Mouse (Mus musculus): ENCODE data around the gene Mtrex. TPM values are rescaled to one million over a fixed set of nuclear protein-coding genes. Genes with fewer than 3 reads are reported as not detected.

The Mtrex gene
- polyA plus RNA-seq, 1 experiment from 2014 or later = 90.9 TPM

DNA sequence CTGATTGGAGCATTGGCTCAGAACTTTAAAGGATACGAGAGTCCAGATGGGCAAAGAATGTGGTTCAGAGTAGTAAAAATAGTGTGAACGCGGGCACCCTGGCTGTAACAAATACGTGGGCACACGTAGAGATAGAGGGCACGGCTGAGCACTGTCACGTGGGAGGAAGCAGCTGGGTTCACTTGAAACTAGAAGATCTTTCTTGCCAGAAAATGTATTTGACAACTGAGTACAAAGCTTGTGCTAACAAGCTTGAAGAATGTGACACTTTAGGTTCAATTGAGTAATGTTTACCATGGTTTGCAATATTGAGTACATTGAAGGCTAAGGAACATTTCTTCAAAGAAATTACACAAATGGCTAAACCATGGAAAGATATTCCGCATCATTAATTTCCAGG, 10.9 kb upstream of the Mtrex start:
- peaks cover 8% of the 10 kb centered on the region for H3K4me1 ChIP-seq (replicated peaks; ENCODE audit: control insufficient read depth, insufficient read depth, low read length)
- no peak overlapping the region for H3K9ac ChIP-seq (ENCODE audit: low read depth, low read length)
- H3K9me3 ChIP-seq (ENCODE audit: control insufficient read depth, low read length) = no peaks in the 10 kb centered on the region
- H3K4me3 ChIP-seq (ENCODE audit: low read depth, low read length) = no peak overlapping the region
- peaks cover 6% of the 10 kb centered on the region; the same call in 1 of the 2 replicates for H3K36me3 ChIP-seq (ENCODE audit: control insufficient read depth, insufficient read depth, low read length)
- ATAC-seq (replicated peaks; ENCODE audit: low FRiP score) = no peak
- no peak overlapping the region for H3K27ac ChIP-seq (ENCODE audit: low read depth, low read length)
- H3K27me3 ChIP-seq (replicated peaks; ENCODE audit: control insufficient read depth, insufficient read depth, low read length) = no peaks in the 10 kb centered on the region
- H3K4me2 ChIP-seq = no peak overlapping the region
- no peak for DNase-seq (ENCODE audit: low spot score)
- WGBS = 92% methylated on average over 8 of the region's 8 CpGs

DNA sequence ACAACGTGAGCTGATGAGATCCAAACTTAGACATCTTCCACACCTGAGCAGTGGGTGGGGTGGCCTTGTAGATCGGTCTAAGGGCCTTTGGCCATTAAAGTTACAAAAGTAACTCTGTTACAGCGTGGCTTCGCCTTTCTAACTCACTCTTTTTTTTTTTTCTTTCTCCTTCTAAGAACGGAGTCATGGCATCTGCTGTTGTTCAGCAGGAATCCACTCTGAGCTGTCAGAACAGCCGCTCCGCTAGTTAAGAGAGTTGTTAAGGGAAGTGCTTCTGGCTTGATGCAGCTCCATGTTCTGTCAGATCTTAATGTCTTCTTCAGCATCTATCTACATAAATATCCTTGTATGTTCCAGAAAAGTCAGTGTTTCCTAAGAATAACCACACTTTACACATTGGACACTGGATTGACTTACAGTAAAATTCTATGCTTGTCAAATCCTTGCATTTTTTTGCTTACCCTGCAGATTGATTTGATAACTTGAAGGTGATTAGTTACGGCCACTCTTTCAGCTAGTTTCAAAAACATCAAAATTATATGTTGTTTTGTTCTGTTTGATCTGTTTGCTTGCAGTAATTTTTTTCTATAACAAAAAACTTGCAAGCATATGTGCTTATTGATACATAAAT, 955 bp upstream of the Mtrex start:
- H3K4me1 ChIP-seq (replicated peaks; ENCODE audit: control insufficient read depth, insufficient read depth, low read length) = peaks cover 9% of the 10 kb centered on the region
- H3K4me2 ChIP-seq = peak overlapping the region; percentile 82
- ATAC-seq (replicated peaks; ENCODE audit: low FRiP score) (peak; percentile 30), DNase-seq (ENCODE audit: low spot score) (no peak)
- peak overlapping the region; percentile 89 for H3K9ac ChIP-seq (ENCODE audit: low read depth, low read length)
- H3K4me3 ChIP-seq (ENCODE audit: low read depth, low read length) = peak overlapping the region; percentile 93
- 6% methylated on average over 8 of the region's 8 CpGs for WGBS
- no peaks in the 10 kb centered on the region for H3K9me3 ChIP-seq (ENCODE audit: control insufficient read depth, low read length)
- peak overlapping the region; percentile 84 for H3K27ac ChIP-seq (ENCODE audit: low read depth, low read length)
- peaks cover 3% of the 10 kb centered on the region; the same call in 1 of the 2 replicates for H3K36me3 ChIP-seq (ENCODE audit: control insufficient read depth, insufficient read depth, low read length)
- H3K27me3 ChIP-seq (replicated peaks; ENCODE audit: control insufficient read depth, insufficient read depth, low read length) = no peaks in the 10 kb centered on the region

DNA sequence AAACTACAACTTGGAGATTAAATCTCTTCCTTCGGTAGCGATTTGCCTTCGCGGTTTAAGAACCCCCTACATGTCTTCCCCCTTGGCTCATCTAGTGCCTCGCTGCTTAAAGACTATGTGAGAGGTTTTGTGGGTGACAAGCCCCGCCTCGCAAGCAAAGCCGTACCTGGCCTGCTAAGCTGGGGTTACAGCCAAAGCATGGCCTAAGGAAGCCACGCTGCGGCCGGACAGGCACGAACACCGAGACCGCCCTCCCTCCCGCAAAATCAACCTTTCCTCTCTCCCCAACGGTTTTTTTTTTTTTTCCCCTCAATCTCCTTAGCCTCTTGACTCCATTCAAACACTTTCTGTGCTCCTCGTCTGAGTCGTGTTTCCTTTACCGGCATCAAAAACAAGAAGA, 402 bp downstream of the Mtrex start:
- DNase-seq (ENCODE audit: low spot score) (no peak), ATAC-seq (replicated peaks; ENCODE audit: low FRiP score) (peak; percentile 37)
- H3K4me3 ChIP-seq (ENCODE audit: low read depth, low read length) = peak overlapping the region; percentile 93
- H3K4me2 ChIP-seq = peak overlapping the region; percentile 82
- no peaks in the 10 kb centered on the region for H3K36me3 ChIP-seq (ENCODE audit: control insufficient read depth, insufficient read depth, low read length)
- H3K9ac ChIP-seq (ENCODE audit: low read depth, low read length) = peak overlapping the region; percentile 89
- H3K4me1 ChIP-seq (replicated peaks; ENCODE audit: control insufficient read depth, insufficient read depth, low read length) = peaks cover 9% of the 10 kb centered on the region
- under 1% methylated on average over 19 of the region's 19 CpGs for WGBS
- peak overlapping the region; percentile 84 for H3K27ac ChIP-seq (ENCODE audit: low read depth, low read length)
- H3K27me3 ChIP-seq (replicated peaks; ENCODE audit: control insufficient read depth, insufficient read depth, low read length) = no peaks in the 10 kb centered on the region
- no peaks in the 10 kb centered on the region for H3K9me3 ChIP-seq (ENCODE audit: control insufficient read depth, low read length)

DNA sequence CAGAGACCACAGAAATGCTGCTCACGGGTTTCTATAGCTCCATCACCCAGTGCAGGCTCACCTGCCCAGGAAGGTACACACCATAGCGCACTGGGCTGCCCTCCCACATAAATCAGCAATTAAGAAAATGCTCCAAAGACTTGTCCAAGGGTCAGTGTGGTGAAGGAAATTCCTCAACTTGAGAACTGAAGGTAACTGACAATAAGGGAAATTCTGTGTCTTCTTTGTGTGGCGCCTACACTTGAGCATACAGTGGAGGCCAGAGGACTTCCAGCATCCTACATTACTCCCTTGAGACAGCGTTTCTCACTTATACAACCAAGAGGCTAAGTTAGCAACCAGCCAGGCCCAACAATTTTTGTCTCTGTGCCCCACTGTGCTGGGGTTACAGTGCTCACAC, 1.2 kb downstream of the Mtrex start:
- ATAC-seq (replicated peaks; ENCODE audit: low FRiP score) = no peak
- Histone ChIP-seq H3K27ac (ENCODE audit: low read depth, low read length) (no peak overlapping the region), H3K9me3 (ENCODE audit: control insufficient read depth, low read length) (no peaks in the 10 kb centered on the region), H3K36me3 (ENCODE audit: control insufficient read depth, insufficient read depth, low read length) (no peaks in the 10 kb centered on the region), H3K4me1 (replicated peaks; ENCODE audit: control insufficient read depth, insufficient read depth, low read length) (peaks cover 9% of the 10 kb centered on the region), H3K27me3 (replicated peaks; ENCODE audit: control insufficient read depth, insufficient read depth, low read length) (no peaks in the 10 kb centered on the region), H3K4me3 (ENCODE audit: low read depth, low read length) (peak overlapping the region; percentile 93), H3K9ac (ENCODE audit: low read depth, low read length) (peak overlapping the region; percentile 89), H3K4me2 (peak overlapping the region; percentile 82)
- no peak for DNase-seq (ENCODE audit: low spot score)
- 59% methylated on average over 4 of the region's 4 CpGs for WGBS

DNA sequence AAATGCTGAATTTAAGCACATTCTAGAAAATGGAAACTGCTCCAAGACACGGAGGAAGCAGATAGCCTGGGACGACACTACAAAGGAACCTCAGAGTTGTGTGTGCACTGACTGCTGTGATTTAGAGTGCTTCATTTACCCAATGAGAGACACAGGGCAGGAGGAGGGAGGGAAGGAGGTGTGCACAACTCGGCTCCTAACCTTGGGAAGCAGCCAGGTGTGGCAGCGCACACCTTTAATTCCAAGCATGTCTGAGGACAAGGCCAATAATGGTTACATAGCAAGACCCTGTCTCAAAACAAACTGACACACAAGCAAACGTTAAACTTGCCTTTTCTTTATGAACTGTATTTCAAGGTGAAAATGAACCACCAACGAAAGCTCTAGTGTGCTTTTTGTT, 1.9 kb downstream of the Mtrex start:
- H3K9ac ChIP-seq (ENCODE audit: low read depth, low read length) = no peak overlapping the region
- peak overlapping the region; percentile 82; the same call in 1 of the 2 replicates for H3K4me2 ChIP-seq
- H3K27me3 ChIP-seq (replicated peaks; ENCODE audit: control insufficient read depth, insufficient read depth, low read length) = no peaks in the 10 kb centered on the region
- H3K9me3 ChIP-seq (ENCODE audit: control insufficient read depth, low read length) = no peaks in the 10 kb centered on the region
- no peaks in the 10 kb centered on the region for H3K36me3 ChIP-seq (ENCODE audit: control insufficient read depth, insufficient read depth, low read length)
- 65% methylated on average over 6 of the region's 6 CpGs for WGBS
- ATAC-seq (replicated peaks; ENCODE audit: low FRiP score) (no peak), DNase-seq (ENCODE audit: low spot score) (no peak)
- H3K4me3 ChIP-seq (ENCODE audit: low read depth, low read length) = peak overlapping the region; percentile 15; the same call in 1 of the 2 replicates
- peaks cover 9% of the 10 kb centered on the region for H3K4me1 ChIP-seq (replicated peaks; ENCODE audit: control insufficient read depth, insufficient read depth, low read length)
- no peak overlapping the region for H3K27ac ChIP-seq (ENCODE audit: low read depth, low read length)

DNA sequence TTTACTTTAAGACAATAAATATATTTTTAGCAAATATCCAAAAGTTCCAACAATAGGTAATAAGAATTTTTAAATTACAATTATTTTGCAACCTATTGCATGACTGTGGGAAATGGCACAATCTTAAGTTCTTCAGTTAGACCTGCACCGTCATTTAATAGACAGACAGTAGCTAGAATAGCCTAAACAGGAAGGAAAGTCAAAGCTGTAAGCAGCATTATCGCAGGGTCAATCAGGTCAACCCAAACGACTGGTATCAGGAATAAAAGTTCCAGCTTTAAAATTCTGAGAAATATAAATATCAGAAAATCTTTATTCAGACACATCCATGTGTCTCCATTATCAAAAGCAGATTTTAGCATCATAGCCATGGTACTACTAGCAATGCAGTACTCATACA, 6.3 kb downstream of the Mtrex start:
- H3K27me3 ChIP-seq (replicated peaks; ENCODE audit: control insufficient read depth, insufficient read depth, low read length) = no peaks in the 10 kb centered on the region
- H3K4me3 ChIP-seq (ENCODE audit: low read depth, low read length) = no peak overlapping the region
- H3K4me2 ChIP-seq = no peak overlapping the region
- no peak overlapping the region for H3K9ac ChIP-seq (ENCODE audit: low read depth, low read length)
- H3K27ac ChIP-seq (ENCODE audit: low read depth, low read length) = no peak overlapping the region
- WGBS = 72% methylated on average over 3 of the region's 3 CpGs
- no peaks in the 10 kb centered on the region for H3K9me3 ChIP-seq (ENCODE audit: control insufficient read depth, low read length)
- H3K36me3 ChIP-seq (ENCODE audit: control insufficient read depth, insufficient read depth, low read length) = peaks cover 18% of the 10 kb centered on the region
- no peak for ATAC-seq (replicated peaks; ENCODE audit: low FRiP score)
- H3K4me1 ChIP-seq (replicated peaks; ENCODE audit: control insufficient read depth, insufficient read depth, low read length) = peaks cover 3% of the 10 kb centered on the region
- DNase-seq (ENCODE audit: low spot score) = no peak

DNA sequence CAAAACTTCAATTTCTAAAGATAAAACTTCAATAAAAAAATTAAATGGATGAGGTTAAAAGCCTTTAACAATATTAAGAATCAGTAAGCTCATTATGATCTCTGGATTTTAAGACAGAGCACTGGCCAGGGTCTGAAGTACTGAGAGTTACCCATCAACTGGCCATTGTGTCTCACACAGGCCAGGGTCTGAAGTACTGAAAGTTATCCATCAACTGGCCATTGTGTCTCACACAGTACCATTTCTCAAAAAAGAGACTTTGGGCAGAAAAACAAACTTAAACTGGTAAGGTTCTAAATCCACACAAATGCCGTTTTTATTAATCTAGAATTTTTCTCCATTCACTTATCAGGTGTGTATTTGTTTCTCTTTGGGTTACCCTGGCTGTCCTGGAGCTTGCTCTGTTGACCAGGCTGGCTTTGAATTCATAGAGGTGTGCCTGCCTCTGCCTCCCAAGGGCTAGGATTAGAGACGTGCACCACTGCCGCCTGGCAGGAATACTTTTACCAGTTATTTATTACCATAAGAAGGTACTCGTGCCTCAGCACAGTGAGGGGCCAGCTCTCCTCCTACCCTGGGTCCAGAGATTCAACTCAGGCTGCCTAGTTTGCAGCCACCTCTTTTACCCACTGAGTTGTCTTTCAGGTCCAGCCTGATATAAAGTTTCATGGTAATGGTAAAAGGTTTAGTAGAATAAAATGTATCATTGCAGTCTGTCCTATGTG, 7.9 kb downstream of the Mtrex start:
- Histone ChIP-seq H3K4me2 (no peak overlapping the region), H3K9me3 (ENCODE audit: control insufficient read depth, low read length) (no peaks in the 10 kb centered on the region), H3K27ac (ENCODE audit: low read depth, low read length) (no peak overlapping the region), H3K9ac (ENCODE audit: low read depth, low read length) (no peak overlapping the region), H3K36me3 (ENCODE audit: control insufficient read depth, insufficient read depth, low read length) (peaks cover 18% of the 10 kb centered on the region), H3K4me3 (ENCODE audit: low read depth, low read length) (no peak overlapping the region), H3K27me3 (replicated peaks; ENCODE audit: control insufficient read depth, insufficient read depth, low read length) (no peaks in the 10 kb centered on the region), H3K4me1 (replicated peaks; ENCODE audit: control insufficient read depth, insufficient read depth, low read length) (no peaks in the 10 kb centered on the region)
- 89% methylated on average over 4 of the region's 4 CpGs for WGBS
- DNase-seq (ENCODE audit: low spot score) (no peak), ATAC-seq (replicated peaks; ENCODE audit: low FRiP score) (no peak)

DNA sequence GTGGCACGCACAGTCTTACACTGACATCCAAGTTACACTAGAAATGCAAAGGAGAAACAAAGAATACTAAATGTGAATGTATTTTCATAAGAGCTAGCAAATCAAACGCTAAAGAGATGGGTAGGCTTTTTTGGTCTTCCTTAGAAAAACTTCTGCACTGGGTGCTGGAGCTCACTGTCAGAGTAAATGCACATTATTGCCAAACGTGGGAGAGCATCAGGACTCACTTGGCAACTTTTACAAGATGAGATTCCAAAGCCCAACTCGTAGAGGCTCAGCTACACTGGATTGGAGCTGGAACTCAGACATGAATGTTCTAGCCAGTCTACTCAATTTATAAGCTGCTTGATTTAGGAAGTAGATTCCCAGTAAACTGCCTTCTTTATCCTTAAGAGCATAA, 16.8 kb downstream of the Mtrex start:
- Histone ChIP-seq H3K4me1 (replicated peaks; ENCODE audit: control insufficient read depth, insufficient read depth, low read length) (no peaks in the 10 kb centered on the region), H3K27me3 (replicated peaks; ENCODE audit: control insufficient read depth, insufficient read depth, low read length) (no peaks in the 10 kb centered on the region), H3K4me3 (ENCODE audit: low read depth, low read length) (no peak overlapping the region), H3K4me2 (no peak overlapping the region), H3K27ac (ENCODE audit: low read depth, low read length) (no peak overlapping the region), H3K9ac (ENCODE audit: low read depth, low read length) (no peak overlapping the region), H3K36me3 (ENCODE audit: control insufficient read depth, insufficient read depth, low read length) (peaks cover 5% of the 10 kb centered on the region), H3K9me3 (ENCODE audit: control insufficient read depth, low read length) (no peaks in the 10 kb centered on the region)
- WGBS = 88% methylated on average over 4 of the region's 4 CpGs
- no peak for DNase-seq (ENCODE audit: low spot score)
- ATAC-seq (replicated peaks; ENCODE audit: low FRiP score) = no peak

DNA sequence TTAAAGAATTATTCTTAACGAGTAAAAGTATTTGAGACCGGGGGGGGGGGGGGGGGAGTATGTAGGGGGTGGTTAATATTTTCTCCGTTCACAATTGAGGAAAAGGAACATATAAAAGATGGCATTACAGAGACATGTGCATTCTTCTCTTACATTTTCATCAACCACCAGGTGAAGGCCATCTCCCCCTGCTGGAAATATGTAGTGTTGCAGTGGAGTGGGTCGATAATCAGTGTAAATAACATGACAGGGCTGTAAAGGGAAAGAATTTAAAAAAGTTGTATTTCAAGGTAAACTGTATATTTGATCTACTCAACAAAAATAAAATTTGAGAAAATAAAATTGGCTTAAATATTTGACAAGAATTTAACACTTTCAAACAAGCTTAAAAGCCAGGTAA, 17.5 kb downstream of the Mtrex start:
- no peak overlapping the region for H3K4me2 ChIP-seq
- H3K36me3 ChIP-seq (ENCODE audit: control insufficient read depth, insufficient read depth, low read length) = peaks cover 13% of the 10 kb centered on the region
- no peak for DNase-seq (ENCODE audit: low spot score)
- no peaks in the 10 kb centered on the region for H3K4me1 ChIP-seq (replicated peaks; ENCODE audit: control insufficient read depth, insufficient read depth, low read length)
- no peak overlapping the region for H3K4me3 ChIP-seq (ENCODE audit: low read depth, low read length)
- ATAC-seq (replicated peaks; ENCODE audit: low FRiP score) = no peak
- no peaks in the 10 kb centered on the region for H3K9me3 ChIP-seq (ENCODE audit: control insufficient read depth, low read length)
- no peak overlapping the region for H3K9ac ChIP-seq (ENCODE audit: low read depth, low read length)
- no peak overlapping the region for H3K27ac ChIP-seq (ENCODE audit: low read depth, low read length)
- 77% methylated on average over 4 of the region's 4 CpGs for WGBS
- H3K27me3 ChIP-seq (replicated peaks; ENCODE audit: control insufficient read depth, insufficient read depth, low read length) = no peaks in the 10 kb centered on the region

Measured in liver, embryonic 11.5 days (tissue).